Mouse (Mus musculus): ENCODE measurements around the gene Ccdc117.
"Not testable (repeated sequence)": the region's sequence is repeated elsewhere in the genome, so short reads cannot be mapped to it uniquely, and the experiment has no call there.

Ccdc117 gene

DNA sequence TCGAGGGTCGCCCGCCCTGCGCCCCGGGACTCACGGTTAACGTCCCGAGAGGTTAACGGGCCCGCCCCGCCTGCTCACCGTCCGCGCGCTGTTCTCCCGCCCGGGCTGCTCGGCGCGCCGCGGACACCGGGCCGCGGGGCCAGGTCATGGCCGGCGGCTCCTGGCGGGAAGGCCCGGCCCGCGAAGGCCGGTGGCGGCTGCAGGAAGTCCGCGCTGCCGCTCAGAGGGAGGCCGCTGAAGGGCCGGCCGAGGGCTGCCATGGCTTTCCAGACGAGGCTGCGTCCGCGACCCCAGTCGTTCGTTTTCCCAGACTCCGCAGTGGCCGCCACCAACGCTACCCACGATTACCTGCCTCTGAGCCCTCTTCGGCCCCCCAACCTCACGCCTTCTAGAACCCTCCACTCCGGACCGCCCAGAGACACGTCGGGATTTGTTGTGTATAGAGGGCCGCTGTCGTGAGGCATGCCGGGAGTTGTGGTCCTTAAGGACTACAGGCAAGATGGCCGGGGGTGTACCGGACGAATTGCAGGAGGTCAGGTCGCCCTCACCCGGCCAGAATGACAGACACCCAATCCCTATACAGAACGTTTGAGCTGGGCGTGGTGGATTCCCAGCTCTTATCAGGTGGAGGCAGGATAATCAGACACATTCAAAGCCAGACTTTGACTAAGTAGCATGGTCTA lies at the start of gene Ccdc117:
Gene Ccdc117, minus strand, starts transcription at position 389 of the 683 bp plus-strand sequence.
- in situ Hi-C loops (cut with MboI) = no loop called here

DNA sequence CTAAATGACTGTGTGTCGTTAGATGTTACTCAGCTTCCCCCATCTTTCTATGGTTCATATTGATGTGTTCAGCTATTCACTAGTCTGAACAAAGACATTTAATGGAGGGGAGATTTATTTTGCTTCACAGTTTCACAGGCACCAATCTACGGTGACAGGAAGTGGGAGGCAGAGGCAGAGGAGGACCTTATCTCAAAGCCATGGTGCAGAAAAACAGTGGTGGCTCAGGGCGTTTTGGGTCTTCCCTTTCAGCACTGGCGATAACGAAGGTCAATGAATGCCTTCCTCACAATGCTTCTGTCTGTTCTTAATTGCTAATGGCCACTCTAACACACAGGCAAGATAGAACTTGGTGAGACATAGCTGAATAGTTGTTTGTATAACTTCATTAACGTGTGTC lies 33.1 kb upstream of the Ccdc117 start:
- in situ Hi-C loops (cut with MboI) = no loop called here

DNA sequence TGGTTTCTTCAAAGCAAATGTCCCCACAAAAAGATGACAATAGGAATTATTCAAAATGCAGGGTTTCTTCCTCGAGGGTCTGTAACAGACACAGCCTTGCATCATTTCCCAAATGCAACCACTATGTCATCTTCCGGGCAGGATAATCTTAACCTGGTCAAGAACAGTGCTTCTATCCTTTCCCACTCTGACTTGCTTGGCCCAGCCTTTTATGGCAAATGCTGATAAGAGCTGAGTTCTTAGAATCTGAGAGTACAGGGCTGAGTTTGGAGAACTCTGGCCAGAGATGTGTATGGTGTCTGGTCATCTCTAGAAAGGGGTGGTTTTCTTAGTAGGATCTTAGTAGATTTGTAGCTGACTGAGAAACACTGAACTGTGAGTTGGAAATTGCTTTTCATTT lies 31.8 kb upstream of the Ccdc117 start:
- in situ Hi-C loops (cut with MboI) = no loop called here

DNA sequence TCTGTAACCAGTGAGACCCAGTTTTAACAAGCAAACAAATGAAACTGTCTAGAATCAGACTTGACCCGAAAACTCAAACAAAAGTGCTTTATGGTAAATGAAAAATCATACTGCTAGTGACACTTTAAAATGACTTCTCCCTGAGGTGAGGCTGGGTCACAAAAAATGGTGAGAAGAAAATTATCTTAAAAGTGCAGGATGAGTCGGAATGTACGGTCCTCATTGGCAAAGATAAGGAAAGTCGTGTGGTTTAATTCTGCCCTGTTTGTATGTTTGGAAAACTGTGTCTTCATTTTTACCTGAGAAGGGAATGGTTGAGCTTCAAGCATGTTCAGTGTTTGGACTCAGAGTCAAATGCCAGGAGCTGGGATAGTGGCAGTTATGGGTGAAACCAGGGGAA lies 29.9 kb upstream of the Ccdc117 start:
- in situ Hi-C loops (cut with MboI) = no loop called here

DNA sequence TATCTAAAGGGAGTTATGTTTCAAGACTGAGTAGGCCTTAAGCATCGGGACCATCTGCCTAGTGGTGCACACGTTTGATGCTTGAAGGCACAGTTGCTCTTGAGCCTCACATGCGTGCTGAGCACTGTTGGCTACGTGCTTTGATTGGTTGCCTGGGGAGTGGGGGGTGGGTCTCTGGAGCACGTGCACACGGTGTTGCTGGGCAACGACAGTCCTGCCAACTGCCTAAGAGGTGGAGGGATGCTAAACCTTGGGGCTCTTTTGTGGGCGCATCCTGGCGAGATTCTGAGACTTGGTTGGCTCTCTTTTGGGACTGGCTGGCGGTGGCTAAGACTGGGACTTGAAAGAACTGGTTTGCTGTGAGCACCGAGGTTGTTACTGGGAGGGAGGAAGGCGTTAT lies 27.5 kb upstream of the Ccdc117 start, which contains the start of gene Ankrd36:
Gene Ankrd36, plus strand, starts transcription at position 211 of the 400 bp plus-strand sequence.
- in situ Hi-C loops (cut with MboI) = no loop called here

DNA sequence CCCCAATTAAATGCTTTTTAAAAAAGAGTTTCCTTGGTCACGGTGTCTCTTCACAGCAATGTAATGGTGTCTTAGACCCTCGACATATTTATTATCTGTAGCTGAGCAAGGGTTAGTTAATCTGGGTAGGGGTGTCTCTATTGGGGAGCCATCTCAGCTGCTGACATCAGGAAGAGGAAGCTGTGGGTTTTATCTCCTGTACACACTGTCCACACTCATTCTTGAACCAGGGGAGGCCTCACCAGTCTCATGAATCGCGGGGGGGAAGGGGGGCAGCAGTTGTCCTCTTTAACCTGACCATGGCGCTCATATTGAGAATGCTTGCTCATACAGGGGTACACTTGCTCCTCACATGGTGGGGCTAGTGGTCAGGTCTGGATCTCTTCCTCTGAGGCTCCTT lies 26.1 kb upstream of the Ccdc117 start:
- in situ Hi-C loops (cut with MboI) = no loop called here

DNA sequence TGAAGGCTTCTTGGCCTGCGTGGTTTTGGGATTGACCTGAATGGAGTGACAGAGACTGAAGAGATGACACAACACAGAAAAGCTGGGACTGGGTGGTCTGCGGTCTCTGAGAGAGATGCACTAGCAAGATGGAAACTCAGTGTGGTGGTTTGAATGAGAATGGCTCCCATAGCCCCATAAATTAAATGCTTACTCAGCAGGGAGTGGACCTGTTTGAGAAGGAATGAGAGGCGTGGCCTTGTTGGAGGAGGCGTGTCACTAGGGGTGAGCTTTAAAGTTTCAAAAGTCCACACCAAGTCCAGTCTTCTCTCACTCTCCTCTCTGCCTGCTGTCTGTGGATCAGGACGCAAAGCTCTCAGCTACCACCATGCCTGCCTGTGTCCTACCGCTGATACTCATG lies 25.7 kb upstream of the Ccdc117 start:
- in situ Hi-C loops (cut with MboI) = no loop called here

DNA sequence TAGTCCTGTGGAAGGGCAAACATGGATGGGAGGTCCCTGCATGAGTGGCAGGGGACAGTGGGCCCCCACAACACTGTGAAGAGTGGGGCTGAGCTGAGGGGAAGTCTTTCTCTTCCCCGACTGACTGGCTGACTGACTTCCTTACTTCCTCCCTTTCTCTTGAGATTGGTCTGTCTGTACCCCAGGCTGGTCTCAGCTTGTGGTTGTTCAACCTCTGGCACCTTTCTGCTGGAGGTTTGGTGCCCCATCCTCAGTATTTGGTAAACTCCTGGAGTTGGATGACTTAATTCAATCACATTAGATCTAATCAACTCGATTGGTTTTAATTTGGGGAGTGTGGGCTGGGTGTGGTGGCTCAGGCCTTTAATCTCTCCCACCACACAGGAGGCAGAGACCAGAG lies 24.5 kb upstream of the Ccdc117 start:
- in situ Hi-C loops (cut with MboI) = no loop called here

DNA sequence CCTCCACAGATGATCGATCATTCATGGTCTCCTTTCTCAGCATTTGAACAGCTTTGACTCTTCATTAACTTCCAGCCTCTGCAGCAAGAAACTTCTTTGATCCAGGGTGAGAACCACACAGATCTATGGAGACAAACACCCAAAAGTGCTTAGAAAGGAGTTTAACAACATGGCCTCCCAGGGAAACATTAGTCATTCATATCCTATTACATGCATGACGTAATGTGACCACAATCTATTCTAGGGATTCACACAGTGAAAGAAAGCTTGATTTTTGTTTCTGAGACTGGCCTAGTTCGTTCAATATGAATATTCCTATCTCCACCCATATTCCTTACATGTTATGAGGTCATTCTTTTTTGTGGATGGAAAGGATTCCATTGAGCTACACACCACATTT lies 23.6 kb upstream of the Ccdc117 start:
- in situ Hi-C loops (cut with MboI) = no loop called here

DNA sequence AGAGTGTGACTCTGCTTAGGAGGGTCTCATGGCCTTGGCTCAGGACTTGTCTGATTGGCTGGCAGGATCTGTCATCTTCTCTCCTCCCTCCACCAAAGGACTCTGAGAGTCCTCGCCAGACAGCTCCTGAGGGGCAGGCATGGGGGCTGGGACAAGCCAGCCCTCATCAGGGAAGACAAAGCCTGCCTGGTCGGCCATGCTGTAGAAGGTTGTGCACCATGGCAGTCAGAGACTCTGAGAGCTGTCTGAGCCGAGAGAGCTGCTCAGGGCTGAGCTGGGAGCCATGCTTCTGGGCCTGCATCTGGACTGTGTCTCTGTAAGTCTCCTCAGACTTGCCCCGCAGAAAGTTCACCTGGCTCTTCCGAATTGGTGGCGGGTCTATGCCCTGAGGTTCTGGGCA lies 21.9 kb upstream of the Ccdc117 start:
- in situ Hi-C loops (cut with MboI) = no loop called here

DNA sequence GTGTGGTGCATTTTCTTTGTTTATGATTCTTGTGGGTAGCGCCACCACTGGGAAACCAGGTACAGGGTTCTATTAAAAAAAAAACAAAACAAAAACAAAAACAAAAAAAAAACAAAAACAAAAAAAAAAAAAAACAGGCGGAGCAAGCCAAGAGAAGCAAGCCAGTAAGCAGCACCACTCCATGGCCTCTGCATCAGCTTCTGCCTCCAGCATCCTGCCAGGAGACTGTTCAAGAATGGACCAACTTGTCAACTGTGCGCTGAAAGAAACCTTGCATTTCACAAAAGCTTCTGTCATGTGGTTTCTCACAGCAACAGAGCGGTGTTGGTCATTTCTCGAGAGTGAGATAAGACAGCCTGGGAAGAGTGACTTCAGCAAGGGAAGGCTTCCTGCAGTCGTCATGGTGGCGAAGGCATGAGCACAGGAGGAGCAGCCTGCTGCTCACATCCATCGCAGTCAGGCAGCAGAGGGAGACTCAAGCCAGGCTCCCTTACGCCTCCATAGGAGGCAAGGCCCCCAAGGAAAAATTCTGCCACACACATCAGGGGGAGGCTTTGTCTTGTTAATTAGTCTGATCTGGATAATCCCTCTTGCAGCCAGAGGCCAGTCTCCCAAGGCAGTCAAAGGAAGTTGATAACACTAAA lies 20.8 kb upstream of the Ccdc117 start:
- in situ Hi-C loops (cut with MboI) = no loop called here

DNA sequence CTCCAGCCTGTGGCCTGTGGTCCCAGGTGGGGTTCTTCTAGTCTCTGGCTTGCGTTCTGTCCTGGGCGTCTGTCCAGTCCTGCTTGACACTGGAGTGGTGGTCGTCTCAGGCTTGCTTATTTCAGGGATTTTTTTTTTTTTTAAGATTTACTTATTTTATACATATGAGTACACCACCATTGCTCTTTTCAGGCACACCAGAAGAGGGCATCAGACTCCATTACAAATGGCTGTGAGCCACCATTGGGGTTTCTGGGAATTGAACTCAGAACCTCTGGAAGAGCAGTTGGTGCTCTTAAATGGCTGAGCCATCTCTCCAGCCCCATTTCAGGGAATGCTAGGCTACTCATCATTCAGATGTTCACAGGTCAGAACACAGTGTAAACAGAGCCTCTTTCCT lies 18.3 kb upstream of the Ccdc117 start:
- in situ Hi-C loops (cut with MboI) = no loop called here

DNA sequence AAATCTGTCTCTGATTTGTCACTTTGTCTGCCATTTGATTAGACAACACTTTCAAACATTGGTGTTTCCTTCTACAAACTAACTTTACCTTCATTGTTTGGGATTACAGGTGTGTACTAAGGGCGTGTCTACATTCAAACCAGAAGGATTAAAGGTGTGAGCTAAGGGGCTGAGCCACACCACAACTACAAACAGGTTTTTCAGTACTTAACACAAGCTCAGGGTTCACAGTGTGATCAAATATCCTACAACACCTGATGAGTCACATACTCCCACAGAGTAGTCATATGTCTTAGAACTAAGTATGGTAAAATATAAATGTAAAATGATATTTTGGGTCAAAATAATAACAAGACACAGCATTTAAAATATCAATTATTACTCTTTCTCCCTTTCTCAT lies 9.9 kb upstream of the Ccdc117 start:
- in situ Hi-C loops (cut with MboI) = no loop called here

DNA sequence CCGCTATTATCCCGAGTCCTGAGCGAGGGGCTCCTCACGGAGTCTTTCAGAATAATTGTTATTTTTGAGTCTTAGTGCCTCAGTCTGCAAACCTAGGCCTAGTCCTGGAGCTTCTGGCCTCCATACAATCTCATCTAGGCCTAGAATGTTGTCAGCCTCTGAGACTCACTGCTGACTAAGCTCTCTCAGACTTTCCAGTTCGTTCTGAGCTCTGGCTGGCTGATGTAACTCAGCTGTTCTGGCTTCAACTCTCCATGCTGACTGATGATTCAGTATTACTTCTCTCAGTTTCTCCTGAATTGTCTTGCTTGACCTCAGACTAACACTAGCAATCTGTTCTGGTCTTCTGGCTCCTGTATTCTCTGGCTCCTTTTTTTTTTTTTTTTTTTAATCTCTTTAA lies 9.4 kb upstream of the Ccdc117 start:
- in situ Hi-C loops (cut with MboI) = no loop called here

DNA sequence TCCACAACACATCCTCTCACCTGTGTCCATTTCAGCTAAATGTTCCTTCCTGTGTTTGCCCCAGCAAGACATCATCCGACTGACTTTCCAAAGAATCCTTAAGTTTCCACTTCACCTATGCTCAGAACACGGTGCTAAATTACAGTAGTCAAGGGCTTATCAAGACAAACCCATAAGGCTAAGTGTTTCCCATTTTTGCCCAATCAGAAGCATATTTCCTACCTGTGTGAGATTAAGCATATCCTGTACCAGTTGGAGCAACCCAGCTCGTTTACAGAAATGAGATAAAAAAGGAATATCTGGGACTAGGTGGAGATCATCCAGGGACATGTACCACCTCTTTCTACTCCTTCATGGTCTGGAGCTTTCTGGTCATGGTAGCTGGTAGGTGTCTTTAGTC lies 4.7 kb upstream of the Ccdc117 start:
- in situ Hi-C loops (cut with MboI) = no loop called here

DNA sequence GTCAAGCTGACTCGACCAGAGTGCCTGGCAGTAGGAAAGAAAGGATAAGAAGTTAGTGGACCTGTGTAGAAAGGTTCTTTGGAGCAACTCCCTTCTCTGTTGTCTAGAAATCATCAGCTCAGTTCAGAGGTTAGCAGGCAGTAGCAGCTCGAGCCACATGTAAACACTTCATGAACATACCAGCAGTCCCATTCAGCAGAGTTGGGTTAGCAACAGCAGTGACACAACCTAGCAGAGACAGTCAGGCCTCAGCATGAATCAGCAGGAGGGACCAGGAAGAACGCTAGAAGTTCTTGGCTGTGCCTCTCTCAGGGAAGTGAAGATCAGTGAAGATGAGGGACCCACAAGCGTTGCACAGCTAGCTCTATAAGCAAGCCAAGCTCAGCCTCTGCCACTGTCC lies 3.5 kb upstream of the Ccdc117 start:
- in situ Hi-C loops (cut with MboI) = no loop called here

DNA sequence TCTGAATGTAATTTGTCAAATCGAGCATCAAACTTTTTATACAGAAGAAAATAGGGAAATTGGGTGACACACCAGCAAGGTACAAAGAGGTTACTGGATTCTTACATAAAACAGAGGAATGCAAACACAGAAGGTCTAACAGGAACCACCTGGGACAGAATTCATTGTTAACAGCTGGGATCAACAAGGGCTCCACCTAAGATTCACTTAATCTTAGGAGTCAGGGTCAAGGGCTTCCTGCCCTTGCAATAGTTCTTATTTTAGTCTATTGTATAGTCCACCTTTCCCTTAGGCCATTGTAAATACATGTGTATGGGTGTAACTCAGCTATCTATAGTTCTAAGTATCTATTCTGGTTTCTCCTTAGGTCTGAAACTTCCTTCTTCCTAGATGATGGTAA lies 2.7 kb upstream of the Ccdc117 start:
- in situ Hi-C loops (cut with MboI) = not testable (repeated sequence)

DNA sequence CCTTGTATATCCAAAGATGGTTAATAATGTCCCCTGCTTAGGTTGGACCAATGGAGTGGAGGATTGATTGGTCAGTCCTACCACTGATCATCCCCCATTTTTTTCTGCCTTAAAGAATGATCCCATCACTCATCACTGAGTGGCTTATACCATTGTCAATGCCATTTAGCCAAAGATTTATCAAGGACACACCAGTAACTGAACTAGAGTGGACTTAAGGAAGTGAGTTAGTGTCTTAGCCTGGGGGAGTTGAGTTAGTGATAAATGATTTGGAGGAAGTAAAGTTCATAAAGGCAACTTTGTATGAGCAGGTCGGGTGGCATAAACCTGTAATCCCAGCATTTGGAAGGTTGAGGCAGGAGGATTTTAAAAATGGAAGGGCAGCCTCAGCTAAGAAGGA lies 1.3 kb upstream of the Ccdc117 start:
- in situ Hi-C loops (cut with MboI) = no loop called here

DNA sequence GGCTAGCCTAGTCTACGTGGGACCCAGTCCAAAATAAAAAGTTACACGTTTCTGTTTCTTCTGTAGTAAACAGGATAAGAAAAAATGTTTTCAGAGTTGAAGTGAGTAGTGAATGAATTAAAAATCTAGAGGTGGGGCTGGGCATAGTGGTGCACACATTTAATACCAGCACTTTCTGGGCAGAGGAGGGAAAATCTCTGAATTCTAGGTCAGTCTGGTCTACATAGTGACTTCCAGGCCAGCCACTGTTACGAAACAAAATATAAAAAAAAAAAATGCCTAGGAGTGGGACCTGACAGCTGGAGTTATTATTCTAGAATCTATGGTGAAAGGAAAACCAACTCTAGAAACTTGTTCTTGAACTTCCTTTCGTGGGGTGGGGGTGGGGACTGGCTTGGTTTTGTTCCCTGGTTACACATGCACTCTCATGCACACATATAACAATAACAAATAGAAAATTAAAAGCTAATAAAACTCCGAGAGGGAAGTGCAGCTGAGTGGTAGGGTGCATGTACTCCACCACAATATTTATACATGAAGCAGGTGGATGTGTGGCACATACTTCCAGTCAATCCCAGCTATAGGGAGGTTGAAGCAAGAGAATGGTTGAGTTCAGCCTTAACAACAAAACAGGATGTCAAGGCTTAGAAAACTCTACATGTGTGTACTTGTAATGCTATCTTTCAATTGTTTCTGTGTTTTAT lies 647 bp upstream of the Ccdc117 start:
- in situ Hi-C loops (cut with MboI) = no loop called here

DNA sequence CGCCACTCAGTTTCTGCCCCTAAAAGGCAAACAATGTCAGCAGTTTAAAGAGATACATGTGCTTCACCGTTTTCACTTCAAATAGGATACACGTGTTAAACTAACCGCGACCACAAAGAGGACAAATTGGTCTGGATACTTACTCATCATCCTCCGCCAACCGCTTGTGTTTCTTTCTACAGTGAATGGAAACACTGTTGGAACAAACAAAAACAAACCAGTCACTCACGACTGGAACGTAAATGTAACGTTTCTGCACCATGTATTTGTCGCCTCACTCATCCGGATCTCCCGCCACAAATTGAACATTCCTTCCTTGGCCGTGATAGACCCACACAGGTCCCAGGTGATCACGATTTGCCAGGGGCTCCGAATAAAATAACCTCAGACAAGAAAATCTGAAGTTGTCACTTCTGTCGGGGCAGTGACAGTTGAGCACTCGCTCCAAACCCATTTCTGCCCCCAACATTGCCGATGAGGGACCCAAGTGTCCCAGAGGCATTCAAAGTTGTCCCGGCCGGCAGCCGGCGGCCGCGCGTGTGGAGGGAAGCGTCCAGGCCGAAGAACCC lies 673 bp downstream of the Ccdc117 start:
- in situ Hi-C loops (cut with MboI) = no loop called here

DNA sequence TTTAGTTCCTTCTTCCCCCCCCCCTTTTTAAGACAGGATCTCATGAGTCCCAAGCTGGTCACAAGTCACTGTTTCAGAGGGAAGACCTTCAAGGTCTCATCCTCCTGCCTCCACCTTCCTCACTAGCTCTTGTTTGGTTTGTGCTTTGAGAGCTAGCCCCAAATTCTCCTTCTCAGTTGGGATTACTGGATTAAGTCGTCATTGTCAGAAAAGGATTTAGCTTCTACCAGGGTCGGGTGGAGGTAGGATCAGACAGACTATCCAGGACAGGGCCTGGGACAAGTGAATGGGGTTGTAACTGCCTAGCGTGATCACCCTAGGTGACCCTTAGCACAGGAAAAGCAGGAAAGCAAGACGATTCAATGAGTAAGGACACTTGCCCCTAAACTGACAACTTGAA lies 1.7 kb downstream of the Ccdc117 start:
- in situ Hi-C loops (cut with MboI) = no loop called here

DNA sequence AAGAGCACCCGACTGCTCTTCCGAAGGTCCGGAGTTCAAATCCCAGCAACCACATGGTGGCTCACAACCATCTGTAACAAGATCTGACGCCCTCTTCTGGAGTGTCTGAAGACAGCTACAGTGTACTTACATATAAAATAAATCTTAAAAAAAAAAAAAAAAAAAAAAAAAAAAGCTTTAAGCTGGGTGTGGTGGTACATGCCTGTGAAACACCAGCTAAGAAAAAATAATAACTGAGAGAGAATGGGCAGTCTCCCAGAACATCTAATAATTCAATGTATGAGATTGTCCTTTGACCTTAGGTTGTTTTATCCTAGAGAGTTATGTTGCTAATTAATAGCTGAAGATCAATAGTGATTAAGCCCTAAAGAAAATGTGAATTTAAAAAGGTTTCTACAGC lies 4.5 kb downstream of the Ccdc117 start:
- in situ Hi-C loops (cut with MboI) = not testable (repeated sequence)

DNA sequence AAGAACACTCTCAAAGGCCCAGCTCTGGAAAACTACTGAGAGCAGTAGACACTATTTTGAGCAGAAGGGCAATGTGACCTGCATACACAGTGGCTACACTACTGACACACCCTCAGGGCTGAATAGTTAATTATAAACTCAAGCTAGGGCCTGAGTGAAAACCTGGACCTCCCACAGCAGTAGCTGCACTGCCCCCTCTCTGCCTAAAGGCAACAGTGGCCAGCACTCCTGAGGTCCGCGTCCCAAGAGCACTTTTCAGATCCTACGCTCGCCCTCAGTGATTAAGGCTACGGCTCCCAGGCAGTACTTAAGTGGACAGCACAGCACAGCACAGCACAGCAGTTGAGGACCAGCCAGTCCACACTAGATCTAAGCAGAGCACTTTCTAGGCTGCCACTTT lies 8.9 kb downstream of the Ccdc117 start:
- in situ Hi-C loops (cut with MboI) = no loop called here

All from mature B cell (primary cell).